Mouse (Mus musculus): ENCODE data around the gene Ifrd2. TPM values are rescaled to one million over a fixed set of nuclear protein-coding genes. Genes with fewer than 3 reads are reported as not detected.

Ifrd2 gene
- total RNA-seq, 1 experiment: 66.6 TPM

GRCm38 (mm10) chr9:107626844-107627277, 39.4 kb downstream of the Ifrd2 start:
- Histone ChIP-seq H3K9me3 (ENCODE audit: control insufficient read depth, insufficient read depth, low read depth, low read length) (no peaks in the 10 kb centered on the region), H3K36me3 (ENCODE audit: control insufficient read depth, insufficient read depth, low read length, poor library complexity, severe bottlenecking) (peaks cover 6% of the 10 kb centered on the region; the same call in 1 of the 2 replicates)

GRCm38 (mm10) chr9:107627387-107628255, 40.2 kb downstream of the Ifrd2 start:
- Histone ChIP-seq H3K36me3 (ENCODE audit: control insufficient read depth, insufficient read depth, low read length, poor library complexity, severe bottlenecking) (peaks cover 5% of the 10 kb centered on the region; the same call in 1 of the 2 replicates), H3K4me1 (ENCODE audit: control insufficient read depth in 2 of 2, insufficient read depth in 2 of 2, low read length in 2 of 2, poor library complexity in 1 of 2) (peaks cover 15 to 63% of the 10 kb centered on the region in 2 experiments; a peak in 3 of 4 replicates), H3K4me3 (ENCODE audit: insufficient read depth in 1 of 2, low read depth in 1 of 2, low read length in 2 of 2, poor library complexity in 1 of 2, severe bottlenecking in 1 of 2) (peak overlapping the region; percentile 9 to 19; a peak in 1 of 4 replicates), H3K27ac (ENCODE audit: insufficient read depth, low read depth, low read length, poor library complexity, severe bottlenecking) (peak overlapping the region; percentile 50; the same call in 1 of the 2 replicates), H3K9me3 (ENCODE audit: control insufficient read depth, insufficient read depth, low read depth, low read length) (no peaks in the 10 kb centered on the region), H3K9ac (ENCODE audit: insufficient read depth, low read depth, low read length, poor library complexity, severe bottlenecking) (peak overlapping the region; percentile 21; the same call in 1 of the 2 replicates)
- DNase-seq (ENCODE audit: low read depth, low spot score): no peak
- in situ Hi-C loops (cut with MboI; ENCODE audit: low sequenced_read_pairs in 2 of 2, unreplicated experiment in 2 of 2): no loop called here
- TF ChIP-seq ZNF384 (IDR thresholded peaks at IDR 0.05; ENCODE audit: low read depth, low read length) (no peak), ZC3H11A (IDR thresholded peaks at IDR 0.05; ENCODE audit: borderline replicate concordance, low read depth, low read length) (no peak), MAFK (IDR thresholded peaks at IDR 0.05; ENCODE audit: insufficient read depth, low read depth, low read length) (no peak), CHD2 (IDR thresholded peaks at IDR 0.05; ENCODE audit: low read depth, low read length) (no peak), HCFC1 (IDR thresholded peaks at IDR 0.05; ENCODE audit: borderline replicate concordance, insufficient read depth, low read length) (no peak)

More at GRCm38 (mm10) chr9:107626844-107627277, 39.4 kb downstream of the Ifrd2 start:
- in situ Hi-C loops (cut with MboI; ENCODE audit: low sequenced_read_pairs in 2 of 2, unreplicated experiment in 2 of 2): no loop called here
- Histone ChIP-seq H3K9ac (ENCODE audit: insufficient read depth, low read depth, low read length, poor library complexity, severe bottlenecking) (peak overlapping the region; percentile 66; the same call in 1 of the 2 replicates), H3K4me3 (ENCODE audit: insufficient read depth in 1 of 2, low read depth in 1 of 2, low read length in 2 of 2, poor library complexity in 1 of 2, severe bottlenecking in 1 of 2) (peak overlapping the region; percentile 8 to 45; a peak in 2 of 4 replicates), H3K27ac (ENCODE audit: insufficient read depth, low read depth, low read length, poor library complexity, severe bottlenecking) (peak overlapping the region; percentile 50; the same call in 1 of the 2 replicates), H3K4me1 (ENCODE audit: control insufficient read depth in 2 of 2, insufficient read depth in 2 of 2, low read length in 2 of 2, poor library complexity in 1 of 2) (peaks cover 15 to 56% of the 10 kb centered on the region in 2 experiments; a peak in 3 of 4 replicates)
- TF ChIP-seq ZNF384 (IDR thresholded peaks at IDR 0.05; ENCODE audit: low read depth, low read length) (no peak), ZC3H11A (IDR thresholded peaks at IDR 0.05; ENCODE audit: borderline replicate concordance, low read depth, low read length) (no peak), CHD2 (IDR thresholded peaks at IDR 0.05; ENCODE audit: low read depth, low read length) (peak; percentile 34; the same call in 1 of the 2 replicates), HCFC1 (IDR thresholded peaks at IDR 0.05; ENCODE audit: borderline replicate concordance, insufficient read depth, low read length) (no peak)
- peak; percentile 98 for DNase-seq (ENCODE audit: low read depth, low spot score)

GRCm38 (mm10) chr9:107628721-107629410, 41.4 kb downstream of the Ifrd2 start:
- Histone ChIP-seq H3K9ac (ENCODE audit: insufficient read depth, low read depth, low read length, poor library complexity, severe bottlenecking) (no peak overlapping the region), H3K36me3 (ENCODE audit: control insufficient read depth, insufficient read depth, low read length, poor library complexity, severe bottlenecking) (peaks cover 5% of the 10 kb centered on the region; the same call in 1 of the 2 replicates), H3K4me1 (ENCODE audit: control insufficient read depth in 2 of 2, insufficient read depth in 2 of 2, low read length in 2 of 2, poor library complexity in 1 of 2) (peaks cover 17 to 64% of the 10 kb centered on the region in 2 experiments; a peak in 3 of 4 replicates), H3K4me3 (ENCODE audit: insufficient read depth in 1 of 2, low read depth in 1 of 2, low read length in 2 of 2, poor library complexity in 1 of 2, severe bottlenecking in 1 of 2) (peak overlapping the region; percentile 21 to 31; a peak in 3 of 4 replicates), H3K27ac (ENCODE audit: insufficient read depth, low read depth, low read length, poor library complexity, severe bottlenecking) (peak overlapping the region; percentile 22; the same call in 1 of the 2 replicates), H3K9me3 (ENCODE audit: control insufficient read depth, insufficient read depth, low read depth, low read length) (no peaks in the 10 kb centered on the region)
- no peak for TF ChIP-seq ZC3H11A (IDR thresholded peaks at IDR 0.05; ENCODE audit: borderline replicate concordance, low read depth, low read length)
- DNase-seq (ENCODE audit: low read depth, low spot score): no peak
- in situ Hi-C loops (cut with MboI; ENCODE audit: low sequenced_read_pairs in 2 of 2, unreplicated experiment in 2 of 2): no loop called here

GRCm38 (mm10) chr9:107629411-107629730, 41.9 kb downstream of the Ifrd2 start:
- TF ChIP-seq HCFC1 (IDR thresholded peaks at IDR 0.05; ENCODE audit: borderline replicate concordance, insufficient read depth, low read length): no peak
- TF ChIP-seq ZC3H11A (IDR thresholded peaks at IDR 0.05; ENCODE audit: borderline replicate concordance, low read depth, low read length): no peak
- TF ChIP-seq ZNF384 (IDR thresholded peaks at IDR 0.05; ENCODE audit: low read depth, low read length): no peak
- TF ChIP-seq CHD2 (IDR thresholded peaks at IDR 0.05; ENCODE audit: low read depth, low read length): no peak
- TF ChIP-seq MAFK (IDR thresholded peaks at IDR 0.05; ENCODE audit: insufficient read depth, low read depth, low read length): no peak
- Histone ChIP-seq H3K4me3 (ENCODE audit: insufficient read depth in 1 of 2, low read depth in 1 of 2, low read length in 2 of 2, poor library complexity in 1 of 2, severe bottlenecking in 1 of 2) (peak overlapping the region; percentile 21 to 31; a peak in 3 of 4 replicates), H3K9ac (ENCODE audit: insufficient read depth, low read depth, low read length, poor library complexity, severe bottlenecking) (no peak overlapping the region), H3K9me3 (ENCODE audit: control insufficient read depth, insufficient read depth, low read depth, low read length) (no peaks in the 10 kb centered on the region), H3K27ac (ENCODE audit: insufficient read depth, low read depth, low read length, poor library complexity, severe bottlenecking) (peak overlapping the region; percentile 69; the same call in 1 of the 2 replicates), H3K4me1 (ENCODE audit: control insufficient read depth in 2 of 2, insufficient read depth in 2 of 2, low read length in 2 of 2, poor library complexity in 1 of 2) (peaks cover 14 to 60% of the 10 kb centered on the region in 2 experiments; a peak in 3 of 4 replicates), H3K36me3 (ENCODE audit: control insufficient read depth, insufficient read depth, low read length, poor library complexity, severe bottlenecking) (peaks cover 5% of the 10 kb centered on the region; the same call in 1 of the 2 replicates)
- in situ Hi-C loops (cut with MboI; ENCODE audit: low sequenced_read_pairs in 2 of 2, unreplicated experiment in 2 of 2): no loop called here
- DNase-seq (ENCODE audit: low read depth, low spot score): no peak

Data from ES-E14 (cell line).